Mouse (Mus musculus) stomach, embryonic 14.5 days (tissue): ENCODE data around the gene E2f2. TPM values are rescaled to one million over a fixed set of nuclear protein-coding genes. Genes with fewer than 3 reads are reported as not detected.

Experiments used
- ATAC-seq: fragments of 200-750 bp; cut with Nextera tagmentation; 2 replicates; pipeline ENCODE4 v1.8.0; 2017; ENCODE audit warnings: low read depth, moderate TSS enrichment; ENCODE audit not compliant: insufficient number of reproducible peaks, insufficient read depth, low FRiP score
- H3K27ac ChIP-seq: fragments of 300-500 bp; sonication (generic); 2 replicates; pipeline ENCODE4 v1.5.1; 2014; ENCODE audit warnings: mild to moderate bottlenecking, low read length, moderate library complexity, mixed read lengths
- H3K27me3 ChIP-seq: fragments of 300-500 bp; sonication (generic); 2 replicates; pipeline ENCODE4 v1.6.1; 2014; ENCODE audit warnings: low read length, control low read depth, mixed read lengths; ENCODE audit not compliant: control insufficient read depth, insufficient read depth
- H3K36me3 ChIP-seq: fragments of 300-500 bp; sonication (generic); 2 replicates; pipeline ENCODE4 v1.6.1; 2014; ENCODE audit warnings: mild to moderate bottlenecking, control low read depth, low read length, moderate library complexity, mixed read lengths; ENCODE audit not compliant: control insufficient read depth, insufficient read depth
- H3K4me1 ChIP-seq: fragments of 300-500 bp; sonication (generic); 2 replicates; pipeline ENCODE4 v1.6.1; 2014; ENCODE audit warnings: low read length, control low read depth, mixed read lengths; ENCODE audit not compliant: control insufficient read depth, insufficient read depth
- H3K4me2 ChIP-seq: fragments of 300-500 bp; sonication (generic); replicated peaks from 2 replicates; pipeline ENCODE4 v1.6.1; 2014; ENCODE audit warnings: low read depth, low read length, control low read depth
- H3K4me3 ChIP-seq: fragments of 300-500 bp; sonication (generic); 2 replicates; pipeline ENCODE4 v1.5.1; 2014; ENCODE audit warnings: low read depth, low read length, control low read depth
- H3K9ac ChIP-seq: fragments of 300-500 bp; sonication (generic); replicated peaks from 2 replicates; pipeline ENCODE4 v1.6.1; 2014; ENCODE audit warnings: low read depth, mild to moderate bottlenecking, control low read depth, low read length, moderate library complexity, mixed read lengths
- H3K9me3 ChIP-seq: fragments of 300-500 bp; sonication (generic); 2 replicates; pipeline ENCODE4 v1.6.1; 2016; ENCODE audit warnings: low read depth, low read length, control low read depth; ENCODE audit not compliant: control insufficient read depth
- WGBS: fragments of 180-500 bp; shearing (Covaris S2); extraction: QIAGEN DNeasy Blood & Tissue Kit; methylation state at CpG from one replicate; pipeline ENCODE4 v1.1.7; 2014; 5-methylcytosine and 5-hydroxymethylcytosine counted together
- polyA plus RNA-seq: library from polyadenylated mRNA; unstranded; fragments of >200 nt; fragmentation: Nextera tagmentation; extraction: Ambion mirVana; gene quantifications from 2 replicates; pipeline ENCODE4 v1.2.1, GENCODE M21; 2014

The E2f2 gene
- polyA plus RNA-seq, result 3.5 and 4.4 TPM in 2 replicates

DNA sequence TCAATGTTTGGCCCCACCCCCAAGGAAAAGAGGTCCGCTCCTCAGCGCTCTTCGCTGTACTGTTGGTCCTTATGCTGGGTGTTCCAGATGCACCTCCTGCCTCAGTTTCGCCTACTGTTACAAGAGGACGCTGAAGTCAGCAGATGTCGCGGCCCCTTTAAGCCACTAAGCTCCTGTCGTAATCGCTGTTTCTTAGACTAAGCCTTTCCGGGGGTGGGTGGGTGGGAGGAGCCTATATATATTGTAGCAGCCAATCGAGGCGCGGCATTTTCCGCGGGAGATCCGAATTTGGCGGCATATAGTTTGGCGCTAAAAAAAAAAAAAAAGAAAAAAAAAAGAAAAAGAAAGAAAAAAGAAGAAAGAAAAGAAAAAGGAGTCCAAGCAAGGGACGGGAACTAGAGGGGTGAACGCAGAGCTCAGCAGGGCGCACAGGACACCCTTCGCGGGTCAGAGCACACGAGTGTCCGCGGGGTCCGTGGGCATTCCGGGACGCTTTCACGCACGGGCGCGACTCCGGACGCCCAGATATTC lies at the start of gene E2f2:
Gene E2f2 (plus strand): TSS at position 384 of the 531 bp plus-strand sequence.
- H3K27me3 ChIP-seq, result no peaks in the 10 kb centered on the region
- no peaks in the 10 kb centered on the region for H3K36me3 ChIP-seq
- peak within 1 kb of the TSS; percentile 97 for H3K4me2 ChIP-seq
- peaks cover 30% of the 10 kb centered on the region; the same call in 1 of the 2 replicates for H3K4me1 ChIP-seq
- peak within 1 kb of the TSS; percentile 29; the same call in 1 of the 2 replicates for H3K27ac ChIP-seq
- H3K9ac ChIP-seq, result peak within 1 kb of the TSS; percentile 54
- peak within 1 kb of the TSS; percentile 57 for H3K4me3 ChIP-seq
- WGBS, result under 1% methylated on average over 35 of the region's 35 CpGs
- ATAC-seq, result peak; percentile 35; the same call in 1 of the 2 replicates
- no peaks in the 10 kb centered on the region for H3K9me3 ChIP-seq

DNA sequence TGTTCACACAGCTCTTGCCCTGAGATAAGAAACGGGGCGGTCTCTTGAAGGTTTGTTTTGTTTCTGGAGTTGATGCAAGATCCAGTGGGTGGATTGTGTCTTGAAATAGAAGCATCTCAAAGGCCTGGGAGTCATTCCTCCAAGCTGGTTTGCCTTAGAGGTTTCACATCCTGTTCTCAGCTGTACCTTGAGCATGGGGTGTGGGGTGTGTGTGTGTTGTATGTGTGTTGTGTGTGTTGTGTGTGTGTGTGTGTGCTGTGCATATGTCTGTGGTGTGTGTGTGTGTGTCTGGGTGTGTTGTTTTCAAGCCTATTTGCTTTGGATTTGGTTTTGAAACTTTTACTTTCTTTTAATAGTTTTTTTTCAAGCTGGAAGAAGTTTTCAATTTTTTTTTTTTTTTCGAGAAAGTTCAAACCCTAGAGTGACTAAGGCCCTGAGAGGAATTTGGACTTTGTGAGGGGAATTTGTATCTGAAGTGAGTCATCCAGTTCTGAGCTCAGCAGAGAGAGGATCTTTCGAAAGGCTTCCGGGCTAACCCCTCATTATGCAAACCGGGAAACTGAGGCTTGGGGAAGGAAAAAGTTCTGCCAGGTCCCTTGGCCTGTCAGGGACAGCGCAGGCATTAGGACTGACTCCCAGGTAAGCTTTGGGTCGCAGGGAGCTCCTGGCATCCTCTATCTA lies 48.9 kb upstream of the E2f2 start:
- H3K9me3 ChIP-seq, result no peaks in the 10 kb centered on the region
- H3K4me2 ChIP-seq, result no peak overlapping the region
- 0 out of 2 replicates have a peak overlapping the region, but pooled peaks have one; percentile 22 for H3K27ac ChIP-seq
- ATAC-seq, result no peak
- no peaks in the 10 kb centered on the region for H3K36me3 ChIP-seq
- no peak overlapping the region for H3K9ac ChIP-seq
- WGBS, result 53% methylated on average over 8 of the region's 8 CpGs
- no peaks in the 10 kb centered on the region for H3K27me3 ChIP-seq
- H3K4me3 ChIP-seq, result no peak overlapping the region
- peaks cover 2% of the 10 kb centered on the region; the same call in 1 of the 2 replicates for H3K4me1 ChIP-seq

DNA sequence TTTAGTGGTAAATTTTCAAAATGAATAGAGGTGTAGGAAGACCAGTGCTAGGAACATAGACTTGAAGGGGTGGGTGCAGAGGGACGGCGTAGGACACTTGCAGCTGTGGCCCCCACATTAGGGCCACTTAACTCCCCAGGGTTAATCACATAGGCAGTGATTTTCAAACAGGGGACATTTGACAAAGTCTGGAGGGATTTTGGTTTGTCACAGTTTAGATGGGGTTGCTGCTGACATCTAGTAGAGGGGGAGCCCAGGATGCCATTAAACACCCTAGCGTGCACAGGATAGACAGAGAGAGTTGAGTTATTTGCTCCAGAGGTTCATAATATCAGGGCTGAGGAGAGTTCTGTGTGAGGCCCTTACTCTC lies 48.4 kb upstream of the E2f2 start:
- no peak for ATAC-seq
- H3K4me2 ChIP-seq, result no peak overlapping the region
- H3K4me1 ChIP-seq, result peaks cover 2% of the 10 kb centered on the region; the same call in 1 of the 2 replicates
- H3K4me3 ChIP-seq, result no peak overlapping the region
- H3K36me3 ChIP-seq, result no peaks in the 10 kb centered on the region
- H3K9me3 ChIP-seq, result no peaks in the 10 kb centered on the region
- no peak overlapping the region for H3K9ac ChIP-seq
- H3K27me3 ChIP-seq, result no peaks in the 10 kb centered on the region
- H3K27ac ChIP-seq, result 0 out of 2 replicates have a peak overlapping the region, but pooled peaks have one; percentile 22
- 76% methylated on average over 3 of the region's 3 CpGs for WGBS

DNA sequence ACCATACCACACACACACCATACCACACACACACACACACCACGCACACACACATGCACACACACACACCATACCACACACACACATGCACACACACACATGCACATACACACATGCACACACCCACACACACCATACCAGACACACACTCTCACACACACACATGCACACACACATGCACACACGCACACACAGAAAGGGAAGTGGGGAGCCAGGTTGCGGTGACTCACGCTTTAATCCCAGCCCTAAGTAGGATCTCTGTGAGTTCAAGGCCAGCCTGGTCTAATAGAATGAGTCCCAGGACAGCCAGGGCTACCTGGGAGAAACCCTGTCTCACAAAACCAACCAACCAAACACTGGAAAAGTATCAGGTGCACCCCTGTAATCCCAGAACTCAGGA lies 47.6 kb upstream of the E2f2 start:
- no peaks in the 10 kb centered on the region; the same call in 1 of the 2 replicates for H3K9me3 ChIP-seq
- 94% methylated on average over 4 of the region's 4 CpGs for WGBS
- H3K4me1 ChIP-seq, result peaks cover 2% of the 10 kb centered on the region; the same call in 1 of the 2 replicates
- H3K36me3 ChIP-seq, result no peaks in the 10 kb centered on the region
- no peak overlapping the region for H3K4me3 ChIP-seq
- no peaks in the 10 kb centered on the region for H3K27me3 ChIP-seq
- no peak overlapping the region for H3K27ac ChIP-seq
- H3K4me2 ChIP-seq, result no peak overlapping the region
- H3K9ac ChIP-seq, result no peak overlapping the region
- no peak for ATAC-seq

DNA sequence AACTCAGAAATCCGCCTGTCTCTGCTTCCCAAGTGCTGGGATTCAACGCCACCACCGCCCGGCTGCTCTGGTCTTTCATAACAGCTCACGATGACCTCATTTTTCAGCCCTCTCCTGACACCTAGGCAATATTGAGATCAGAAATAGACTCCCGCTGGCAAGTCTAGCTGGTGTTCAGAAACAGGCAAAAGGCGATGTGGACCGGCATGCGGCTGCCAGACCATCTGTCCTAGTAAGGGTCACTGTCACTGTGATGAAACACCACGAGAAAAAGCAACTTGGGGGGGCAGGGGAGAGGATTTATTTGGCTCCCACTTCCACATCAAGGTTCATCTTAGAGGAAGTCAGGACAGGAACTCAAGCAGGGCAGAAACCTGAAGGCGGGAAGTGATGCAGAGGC lies 46.7 kb upstream of the E2f2 start:
- no peak for ATAC-seq
- H3K4me1 ChIP-seq, result peaks cover 2% of the 10 kb centered on the region; the same call in 1 of the 2 replicates
- H3K4me3 ChIP-seq, result no peak overlapping the region
- no peaks in the 10 kb centered on the region for H3K27me3 ChIP-seq
- no peaks in the 10 kb centered on the region for H3K36me3 ChIP-seq
- H3K9ac ChIP-seq, result no peak overlapping the region
- H3K27ac ChIP-seq, result no peak overlapping the region
- 80% methylated on average over 11 of the region's 11 CpGs for WGBS
- no peak overlapping the region for H3K4me2 ChIP-seq
- no peaks in the 10 kb centered on the region; the same call in 1 of the 2 replicates for H3K9me3 ChIP-seq

DNA sequence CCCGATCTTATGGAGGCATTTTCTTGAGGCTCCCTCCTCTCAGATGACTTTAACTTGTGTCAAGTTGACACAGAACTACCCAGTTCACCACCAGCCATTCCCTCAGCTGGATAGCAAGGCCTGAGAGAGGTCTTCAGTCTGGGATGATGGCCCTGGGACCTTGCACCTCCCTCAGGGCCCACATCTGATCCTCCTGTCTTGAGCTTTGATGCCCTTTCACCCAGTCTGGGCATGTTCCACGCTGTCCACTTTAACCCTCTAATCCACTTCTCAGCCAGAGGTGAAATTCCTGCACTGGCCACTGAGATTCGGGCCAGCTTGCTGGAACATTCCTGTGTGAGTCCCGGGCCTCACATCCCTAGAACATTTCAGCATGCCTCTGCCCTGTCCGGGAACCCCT lies 46.2 kb upstream of the E2f2 start:
- Histone ChIP-seq H3K4me1 (peaks cover 2% of the 10 kb centered on the region; the same call in 1 of the 2 replicates), H3K27ac (no peak overlapping the region), H3K9me3 (no peaks in the 10 kb centered on the region; the same call in 1 of the 2 replicates), H3K4me2 (no peak overlapping the region), H3K36me3 (no peaks in the 10 kb centered on the region), H3K27me3 (no peaks in the 10 kb centered on the region), H3K4me3 (no peak overlapping the region), H3K9ac (no peak overlapping the region)
- 60% methylated on average over 5 of the region's 5 CpGs for WGBS
- ATAC-seq, result no peak

DNA sequence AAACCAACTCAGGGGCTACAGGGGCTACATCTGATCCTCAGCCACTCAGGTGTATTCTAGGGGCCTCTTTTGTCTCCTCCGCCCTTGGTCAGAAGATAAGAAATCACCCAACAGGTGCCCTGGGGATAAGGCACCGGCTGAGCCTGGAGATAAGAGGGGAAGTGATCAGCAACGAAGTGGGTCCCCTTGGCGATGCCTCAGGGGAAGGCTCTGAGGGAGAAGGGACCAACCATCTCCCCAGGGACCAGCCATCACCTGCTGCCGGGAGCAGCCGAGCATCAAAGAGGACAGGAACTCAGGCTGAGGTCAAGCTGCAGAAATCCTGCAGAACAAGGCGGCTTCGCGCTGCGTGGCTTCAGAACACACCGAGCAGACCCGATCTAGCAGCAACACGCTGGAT lies 44.5 kb upstream of the E2f2 start:
- H3K36me3 ChIP-seq, result no peaks in the 10 kb centered on the region
- WGBS, result 59% methylated on average over 13 of the region's 13 CpGs
- peaks cover 2% of the 10 kb centered on the region; the same call in 1 of the 2 replicates for H3K4me1 ChIP-seq
- no peak overlapping the region for H3K4me3 ChIP-seq
- H3K9ac ChIP-seq, result no peak overlapping the region
- no peak overlapping the region for H3K27ac ChIP-seq
- H3K4me2 ChIP-seq, result no peak overlapping the region
- H3K9me3 ChIP-seq, result no peaks in the 10 kb centered on the region; the same call in 1 of the 2 replicates
- H3K27me3 ChIP-seq, result no peaks in the 10 kb centered on the region
- no peak for ATAC-seq

DNA sequence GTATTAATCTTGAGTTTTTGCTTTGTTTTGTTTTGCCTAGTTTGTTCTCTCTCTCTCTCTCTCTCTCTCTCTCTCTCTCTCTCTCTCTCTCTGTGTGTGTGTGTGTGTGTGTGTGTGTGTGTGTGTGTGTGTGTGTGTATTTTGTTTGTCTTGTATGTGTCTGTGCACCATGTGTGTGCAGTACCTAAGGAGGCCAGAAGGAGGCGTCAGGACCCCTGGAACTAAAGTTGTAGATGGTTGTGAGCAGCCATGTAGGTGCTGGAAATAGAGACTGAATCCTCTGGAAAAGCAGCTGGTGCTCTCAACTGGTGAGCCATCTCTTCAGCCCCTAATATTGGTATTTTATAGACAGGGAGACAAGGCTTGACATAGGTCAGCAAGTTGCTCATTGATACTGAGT lies 42.4 kb upstream of the E2f2 start:
- 94% methylated on average over 1 of the region's 1 CpGs for WGBS
- peaks cover 13% of the 10 kb centered on the region for H3K4me1 ChIP-seq
- no peak overlapping the region for H3K9ac ChIP-seq
- ATAC-seq, result no peak
- H3K36me3 ChIP-seq, result no peaks in the 10 kb centered on the region
- no peak overlapping the region for H3K4me3 ChIP-seq
- H3K27ac ChIP-seq, result no peak overlapping the region
- no peaks in the 10 kb centered on the region; the same call in 1 of the 2 replicates for H3K9me3 ChIP-seq
- H3K4me2 ChIP-seq, result no peak overlapping the region
- H3K27me3 ChIP-seq, result no peaks in the 10 kb centered on the region
